Mouse (Mus musculus): Measurements from ENCODE around the gene Hs1bp3. TPM values are rescaled to one million over a fixed set of nuclear protein-coding genes. Genes with fewer than 3 reads are reported as not detected.

Gene Hs1bp3
- polyA plus RNA-seq, 1 experiment from 2014 or later = 10.1 TPM

GRCm38 (mm10) chr12:8373741-8374140 is 60.5 kb downstream of the Hs1bp3 start:
- no peak overlapping the region for H3K4me3 ChIP-seq
- H3K36me3 ChIP-seq = no peaks in the 10 kb centered on the region
- H3K4me2 ChIP-seq = no peak overlapping the region
- WGBS = 81% methylated on average over 5 of the region's 5 CpGs
- H3K27ac ChIP-seq = no peak overlapping the region
- no peak overlapping the region for H3K9ac ChIP-seq
- no peaks in the 10 kb centered on the region for H3K27me3 ChIP-seq
- H3K9me3 ChIP-seq = no peaks in the 10 kb centered on the region
- 0 out of 2 replicates have a peak, but pooled peaks cover 5% of the 10 kb centered on the region for H3K4me1 ChIP-seq (replicated peaks)
- ATAC-seq (ENCODE audit: low FRiP score) = no peak

GRCm38 (mm10) chr12:8377169-8377568 is 63.9 kb downstream of the Hs1bp3 start:
- Histone ChIP-seq H3K36me3 (no peaks in the 10 kb centered on the region), H3K9ac (no peak overlapping the region)

GRCm38 (mm10) chr12:8377955-8378620 is 64.9 kb downstream of the Hs1bp3 start:
- Histone ChIP-seq H3K4me2 (no peak overlapping the region), H3K36me3 (no peaks in the 10 kb centered on the region), H3K9me3 (no peaks in the 10 kb centered on the region), H3K4me1 (replicated peaks) (peaks cover 5% of the 10 kb centered on the region; the same call in 1 of the 2 replicates), H3K4me3 (no peak overlapping the region), H3K27me3 (no peaks in the 10 kb centered on the region), H3K9ac (no peak overlapping the region), H3K27ac (no peak overlapping the region)
- no peak for ATAC-seq (ENCODE audit: low FRiP score)
- WGBS = 79% methylated on average over 9 of the region's 9 CpGs

More at GRCm38 (mm10) chr12:8377169-8377568, 63.9 kb downstream of the Hs1bp3 start:
- no peak overlapping the region for H3K4me2 ChIP-seq
- no peak overlapping the region for H3K27ac ChIP-seq
- no peak overlapping the region for H3K4me3 ChIP-seq
- no peaks in the 10 kb centered on the region for H3K9me3 ChIP-seq
- ATAC-seq (ENCODE audit: low FRiP score) = no peak
- no peaks in the 10 kb centered on the region for H3K27me3 ChIP-seq
- peaks cover 5% of the 10 kb centered on the region; the same call in 1 of the 2 replicates for H3K4me1 ChIP-seq (replicated peaks)
- WGBS = 73% methylated on average over 1 of the region's 1 CpGs

- 73% methylated on average over 8 of the region's 8 CpGs for WGBS
- Histone ChIP-seq H3K4me1 (replicated peaks) (peaks cover 5% of the 10 kb centered on the region; the same call in 1 of the 2 replicates), H3K9me3 (no peaks in the 10 kb centered on the region), H3K9ac (no peak overlapping the region), H3K27ac (no peak overlapping the region), H3K4me2 (no peak overlapping the region), H3K27me3 (no peaks in the 10 kb centered on the region), H3K36me3 (no peaks in the 10 kb centered on the region), H3K4me3 (no peak overlapping the region)
- no peak for ATAC-seq (ENCODE audit: low FRiP score)
Measured at GRCm38 (mm10) chr12:8379795-8380521, 66.7 kb downstream of the Hs1bp3 start.

- 75% methylated on average over 9 of the region's 9 CpGs for WGBS
- H3K4me2 ChIP-seq = no peak overlapping the region
- no peak overlapping the region for H3K9ac ChIP-seq
- H3K27ac ChIP-seq = no peak overlapping the region
- no peaks in the 10 kb centered on the region for H3K9me3 ChIP-seq
- no peaks in the 10 kb centered on the region for H3K36me3 ChIP-seq
- ATAC-seq (ENCODE audit: low FRiP score) = no peak
- H3K27me3 ChIP-seq = no peaks in the 10 kb centered on the region
- H3K4me3 ChIP-seq = no peak overlapping the region
- peaks cover 5% of the 10 kb centered on the region; the same call in 1 of the 2 replicates for H3K4me1 ChIP-seq (replicated peaks)
Measured at GRCm38 (mm10) chr12:8380944-8381343, 67.7 kb downstream of the Hs1bp3 start.

- 91% methylated on average over 2 of the region's 2 CpGs for WGBS
- no peaks in the 10 kb centered on the region for H3K36me3 ChIP-seq
Measured at GRCm38 (mm10) chr12:8381940-8382339, 68.7 kb downstream of the Hs1bp3 start.

GRCm38 (mm10) chr12:8383822-8384221 is 70.6 kb downstream of the Hs1bp3 start:
- no peak overlapping the region for H3K4me3 ChIP-seq
- H3K27me3 ChIP-seq = no peaks in the 10 kb centered on the region
- no peaks in the 10 kb centered on the region for H3K9me3 ChIP-seq
- H3K36me3 ChIP-seq = no peaks in the 10 kb centered on the region
- no peaks in the 10 kb centered on the region; the same call in 1 of the 2 replicates for H3K4me1 ChIP-seq (replicated peaks)
- no peak overlapping the region for H3K4me2 ChIP-seq
- WGBS = 90% methylated on average over 6 of the region's 6 CpGs
- H3K9ac ChIP-seq = no peak overlapping the region
- no peak for ATAC-seq (ENCODE audit: low FRiP score)
- no peak overlapping the region for H3K27ac ChIP-seq

More at GRCm38 (mm10) chr12:8381940-8382339, 68.7 kb downstream of the Hs1bp3 start:
- Histone ChIP-seq H3K4me1 (replicated peaks) (peaks cover 5% of the 10 kb centered on the region; the same call in 1 of the 2 replicates), H3K4me3 (no peak overlapping the region), H3K27ac (no peak overlapping the region), H3K27me3 (no peaks in the 10 kb centered on the region), H3K9me3 (no peaks in the 10 kb centered on the region), H3K4me2 (no peak overlapping the region), H3K9ac (no peak overlapping the region)
- ATAC-seq (ENCODE audit: low FRiP score) = no peak

- 73% methylated on average over 6 of the region's 6 CpGs for WGBS
- Histone ChIP-seq H3K4me3 (no peak overlapping the region), H3K27me3 (no peaks in the 10 kb centered on the region), H3K9ac (no peak overlapping the region), H3K4me2 (no peak overlapping the region), H3K4me1 (replicated peaks) (no peaks in the 10 kb centered on the region; the same call in 1 of the 2 replicates), H3K27ac (no peak overlapping the region), H3K9me3 (no peaks in the 10 kb centered on the region), H3K36me3 (no peaks in the 10 kb centered on the region)
- ATAC-seq (ENCODE audit: low FRiP score) = peak; percentile 65
Measured at GRCm38 (mm10) chr12:8386451-8387011, 73.3 kb downstream of the Hs1bp3 start.

- H3K4me1 ChIP-seq (replicated peaks) = no peaks in the 10 kb centered on the region; the same call in 1 of the 2 replicates
- no peaks in the 10 kb centered on the region for H3K36me3 ChIP-seq
- H3K9me3 ChIP-seq = no peaks in the 10 kb centered on the region
- H3K9ac ChIP-seq = no peak overlapping the region
- no peaks in the 10 kb centered on the region for H3K27me3 ChIP-seq
- no peak overlapping the region for H3K4me2 ChIP-seq
- WGBS = 90% methylated on average over 1 of the region's 1 CpGs
- H3K27ac ChIP-seq = no peak overlapping the region
- no peak overlapping the region for H3K4me3 ChIP-seq
- no peak for ATAC-seq (ENCODE audit: low FRiP score)
Measured at GRCm38 (mm10) chr12:8387281-8387680, 74.0 kb downstream of the Hs1bp3 start.

- no peaks in the 10 kb centered on the region; the same call in 1 of the 2 replicates for H3K4me1 ChIP-seq (replicated peaks)
- no peak overlapping the region for H3K27ac ChIP-seq
- H3K4me2 ChIP-seq = no peak overlapping the region
- no peaks in the 10 kb centered on the region for H3K9me3 ChIP-seq
- ATAC-seq (ENCODE audit: low FRiP score) = no peak
- no peak overlapping the region for H3K4me3 ChIP-seq
- 82% methylated on average over 4 of the region's 4 CpGs for WGBS
- H3K27me3 ChIP-seq = no peaks in the 10 kb centered on the region
- no peak overlapping the region for H3K9ac ChIP-seq
- H3K36me3 ChIP-seq = no peaks in the 10 kb centered on the region
Measured at GRCm38 (mm10) chr12:8388529-8389414, 75.5 kb downstream of the Hs1bp3 start.

GRCm38 (mm10) chr12:8393226-8393625 is 80.0 kb downstream of the Hs1bp3 start:
- no peak overlapping the region for H3K4me2 ChIP-seq
- WGBS = 90% methylated on average over 5 of the region's 5 CpGs
- H3K27me3 ChIP-seq = no peaks in the 10 kb centered on the region
- no peaks in the 10 kb centered on the region for H3K9me3 ChIP-seq
- no peaks in the 10 kb centered on the region for H3K36me3 ChIP-seq
- H3K9ac ChIP-seq = no peak overlapping the region
- H3K4me1 ChIP-seq (replicated peaks) = no peaks in the 10 kb centered on the region
- no peak overlapping the region for H3K27ac ChIP-seq
- no peak overlapping the region for H3K4me3 ChIP-seq
- ATAC-seq (ENCODE audit: low FRiP score) = no peak
